Mouse (Mus musculus) ES-Bruce4 (cell line): ENCODE data around the gene Engase.

Experiments
- CTCF ChIP-seq: IDR thresholded peaks from one replicate; pipeline ENCODE4 v1.8.1; 2011; ENCODE audit warnings: low read depth, low read length
- POLR2A ChIP-seq: IDR thresholded peaks from one replicate; pipeline ENCODE4 v1.8.1; 2011; ENCODE audit warnings: low read length; ENCODE audit not compliant: insufficient read depth

DNA sequence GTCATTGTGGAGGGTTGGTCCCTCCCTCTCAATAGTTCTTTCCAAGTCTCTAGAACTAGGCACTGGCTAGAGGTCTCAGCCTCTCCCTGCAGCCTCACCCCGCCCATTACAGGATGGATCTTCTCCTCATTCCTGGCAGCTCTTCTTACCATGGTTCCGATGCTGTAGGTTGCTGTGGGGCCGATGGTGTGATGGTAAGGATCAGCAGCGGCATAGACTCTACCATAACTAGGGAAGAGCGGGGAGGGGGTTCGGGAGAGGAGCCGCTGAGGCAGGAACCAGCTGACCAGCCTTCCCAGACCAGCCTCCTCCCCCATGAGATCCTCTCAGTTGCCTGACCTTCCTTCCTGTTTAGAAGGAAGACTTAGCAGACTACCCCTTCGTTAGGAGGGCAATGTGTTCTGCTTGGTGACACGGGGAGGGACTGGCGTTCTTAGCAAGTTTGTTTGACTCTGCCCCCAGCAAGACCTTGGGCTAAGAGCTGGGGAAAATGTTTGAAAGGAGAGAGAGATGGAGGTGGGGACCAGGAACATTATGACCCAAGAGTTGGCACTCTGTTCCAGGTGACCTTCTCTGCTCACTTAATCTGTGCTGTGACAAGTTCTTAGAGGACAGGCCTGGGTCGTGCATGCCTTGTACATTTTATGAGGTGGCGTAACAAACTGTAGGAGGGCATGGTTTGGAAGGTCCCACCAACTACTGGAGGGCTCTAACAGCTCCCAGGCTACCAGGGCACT lies 17.5 kb downstream of the Engase start:
- TF ChIP-seq CTCF = no peak
- no peak for TF ChIP-seq POLR2A
